Mouse (Mus musculus) MEL (cell line): ENCODE data around the gene Kcnh3. TPM values are rescaled to one million over a fixed set of nuclear protein-coding genes. Genes with fewer than 3 reads are reported as not detected.
A peak's percentile ranks its signal among the peaks of the same experiment; 100 is the strongest.

Experiments used
- DNase-seq: peaks from one replicate; pipeline ENCODE4 v3.0.0; 2011; ENCODE audit warnings: low read depth, low spot score
- H3K27ac ChIP-seq: 2 replicates; pipeline ENCODE4 v1.5.1; 2012; ENCODE audit warnings: low read depth, mild to moderate bottlenecking, control low read depth, low read length, moderate library complexity; ENCODE audit not compliant: control insufficient read depth
- H3K27me3 ChIP-seq, 2 experiments: fragments of 150-350 bp in 1 of 2; sonication (generic) in 1 of 2; 2 replicates each; pipeline ENCODE4 v1.6.1; 2012; ENCODE audit warnings: low read length in 2 of 2, mild to moderate bottlenecking in 2 of 2, improper control_type of control experiment in 1 of 2, moderate library complexity in 1 of 2; ENCODE audit not compliant: insufficient read depth in 2 of 2, control insufficient read depth in 1 of 2
- H3K36me3 ChIP-seq, 2 experiments: 2 replicates each; pipeline ENCODE4 v1.6.1; 2012 to 2014; ENCODE audit warnings: low read length in 2 of 2, improper control_type of control experiment in 1 of 2, inconsistent platforms in 1 of 2, mild to moderate bottlenecking in 1 of 2; ENCODE audit not compliant: insufficient read depth in 2 of 2, control insufficient read depth in 1 of 2
- H3K4me1 ChIP-seq, 2 experiments: fragments of 150-350 bp in 1 of 2; sonication (generic) in 1 of 2; 2 replicates each; pipeline ENCODE4 v1.6.1; 2012; ENCODE audit warnings: low read length in 2 of 2, improper control_type of control experiment in 1 of 2, mild to moderate bottlenecking in 1 of 2; ENCODE audit not compliant: insufficient read depth in 2 of 2, control insufficient read depth in 1 of 2
- H3K4me3 ChIP-seq, 2 experiments: fragments of 150-350 bp in 1 of 2; sonication (generic) in 1 of 2; 2 replicates each; pipeline ENCODE4 v1.5.1; 2012; ENCODE audit warnings: low read depth in 2 of 2, low read length in 2 of 2, mild to moderate bottlenecking in 2 of 2, moderate library complexity in 2 of 2, control low read depth in 1 of 2, improper control_type of control experiment in 1 of 2; ENCODE audit not compliant: control insufficient read depth in 1 of 2, insufficient read depth in 1 of 2
- H3K79me2 ChIP-seq: 2 replicates; pipeline ENCODE4 v1.6.1; 2012; ENCODE audit warnings: mild to moderate bottlenecking, low read length, moderate library complexity; ENCODE audit not compliant: control insufficient read depth, poor library complexity, insufficient read depth
- H3K9ac ChIP-seq: 2 replicates; pipeline ENCODE4 v1.6.1; 2012; ENCODE audit warnings: low read depth, mild to moderate bottlenecking, control low read depth, low read length, moderate library complexity; ENCODE audit not compliant: control insufficient read depth, poor library complexity, severe bottlenecking
- H3K9me3 ChIP-seq: fragments of 150-350 bp; sonication (generic); replicated peaks from 2 replicates; pipeline ENCODE4 v1.6.1; 2012; ENCODE audit warnings: mild to moderate bottlenecking, low read length, improper control_type of control experiment, moderate library complexity; ENCODE audit not compliant: insufficient read depth
- CHD1 ChIP-seq: IDR thresholded peaks from 2 replicates; pipeline ENCODE4 v1.6.1; 2012; ENCODE audit warnings: low read depth, mild to moderate bottlenecking, inconsistent platforms, low read length, improper control_type of control experiment
- CTCF ChIP-seq, 3 experiments: IDR thresholded peaks in 2 of 3; conservative IDR thresholded peaks in 1 of 3; 2 replicates each; pipeline ENCODE4 v1.5.1; 2011 to 2012; ENCODE audit warnings: low read length in 3 of 3, low read depth in 2 of 3, mild to moderate bottlenecking in 2 of 3, improper control_type of control experiment in 1 of 3, inconsistent platforms in 1 of 3, mixed read lengths in 1 of 3, moderate library complexity in 1 of 3; ENCODE audit not compliant: control insufficient read depth in 1 of 3, insufficient read depth in 1 of 3, poor library complexity in 1 of 3, severe bottlenecking in 1 of 3
- ELF1 ChIP-seq: IDR thresholded peaks from 2 replicates; pipeline ENCODE4 v1.6.1; 2014; ENCODE audit warnings: low read depth, mild to moderate bottlenecking, inconsistent platforms, low read length, improper control_type of control experiment, moderate library complexity
- EP300 ChIP-seq, 2 experiments: IDR thresholded peaks; 2 replicates each; pipeline ENCODE4 v1.6.1; 2011; ENCODE audit warnings: improper control_type of control experiment in 2 of 2, low read length in 2 of 2, low read depth in 1 of 2, mild to moderate bottlenecking in 1 of 2
- ETS1 ChIP-seq: IDR thresholded peaks from 2 replicates; pipeline ENCODE4 v1.6.1; 2012; ENCODE audit warnings: low read depth, mild to moderate bottlenecking, inconsistent platforms, low read length, improper control_type of control experiment, moderate library complexity
- KAT2A ChIP-seq: conservative IDR thresholded peaks from 2 replicates; pipeline ENCODE4 v1.6.1; 2012; ENCODE audit warnings: low read depth, low read length, improper control_type of control experiment, inconsistent platforms
- MAFK ChIP-seq: IDR thresholded peaks from 2 replicates; pipeline ENCODE4 v1.6.1; 2011; ENCODE audit warnings: low read depth, mild to moderate bottlenecking, low read length, improper control_type of control experiment, borderline replicate concordance
- MAX ChIP-seq: IDR thresholded peaks from 2 replicates; pipeline ENCODE4 v1.6.1; 2011; ENCODE audit warnings: low read length, improper control_type of control experiment
- MAZ ChIP-seq: IDR thresholded peaks from 2 replicates; pipeline ENCODE4 v1.6.1; 2012; ENCODE audit warnings: low read depth, mild to moderate bottlenecking, inconsistent platforms, low read length, improper control_type of control experiment
- MEF2A ChIP-seq: IDR thresholded peaks from 2 replicates; pipeline ENCODE4 v1.6.1; 2014; ENCODE audit warnings: low read depth, mild to moderate bottlenecking, inconsistent platforms, low read length, improper control_type of control experiment; ENCODE audit not compliant: poor library complexity, insufficient replicate concordance, severe bottlenecking; ENCODE audit errors: extremely low read depth
- MYC ChIP-seq: IDR thresholded peaks from 2 replicates; pipeline ENCODE4 v1.6.1; 2011; ENCODE audit warnings: low read depth, mild to moderate bottlenecking, low read length, improper control_type of control experiment, moderate library complexity
- NELFE ChIP-seq: IDR thresholded peaks from 2 replicates; pipeline ENCODE4 v1.6.1; 2011; ENCODE audit warnings: low read depth, low read length, improper control_type of control experiment
- POLR2AphosphoS5 ChIP-seq: IDR thresholded peaks from 2 replicates; pipeline ENCODE4 v1.6.1; 2012; ENCODE audit warnings: low read depth, borderline replicate concordance, mild to moderate bottlenecking, inconsistent platforms, low read length, moderate library complexity, mixed read lengths
- RAD21 ChIP-seq: IDR thresholded peaks from 2 replicates; pipeline ENCODE4 v1.6.1; 2011; ENCODE audit warnings: mild to moderate bottlenecking, low read depth, low read length, improper control_type of control experiment
- SIN3A ChIP-seq: IDR thresholded peaks from 2 replicates; pipeline ENCODE4 v1.6.1; 2012; ENCODE audit warnings: low read length, improper control_type of control experiment, inconsistent platforms
- SMC3 ChIP-seq: IDR thresholded peaks from 2 replicates; pipeline ENCODE4 v1.6.1; 2011; ENCODE audit warnings: low read depth, low read length, improper control_type of control experiment
- TAL1 ChIP-seq: IDR thresholded peaks from 2 replicates; pipeline ENCODE4 v1.6.1; 2012; ENCODE audit warnings: mild to moderate bottlenecking, inconsistent platforms, low read length, moderate library complexity, mixed read lengths
- TBP ChIP-seq: IDR thresholded peaks from 2 replicates; pipeline ENCODE4 v1.8.0; 2011; ENCODE audit warnings: low read depth, low read length, improper control_type of control experiment
- UBTF ChIP-seq: IDR thresholded peaks from 2 replicates; pipeline ENCODE4 v1.6.1; 2012; ENCODE audit warnings: low read depth, mild to moderate bottlenecking, inconsistent platforms, low read length, improper control_type of control experiment, moderate library complexity, borderline replicate concordance; ENCODE audit not compliant: insufficient read depth
- ZC3H11A ChIP-seq: IDR thresholded peaks from 2 replicates; pipeline ENCODE4 v1.6.1; 2012; ENCODE audit warnings: low read depth, mild to moderate bottlenecking, inconsistent platforms, low read length, improper control_type of control experiment
- polyA plus RNA-seq, 2 experiments: library from polyadenylated mRNA; stranded (reverse) in 1 of 2; unstranded in 1 of 2; fragments of >175 nt in 1 of 2; fragments of >200 nt in 1 of 2; gene quantifications; 2 replicates each; pipeline versions ENCODE4 v1.2.1 to v1.2.4; 2012; ENCODE audit warnings: low replicate concordance in 2 of 2, low read depth in 1 of 2; ENCODE audit not compliant: insufficient read length in 2 of 2, insufficient read depth in 1 of 2, missing spikeins in 1 of 2
- total RNA-seq: library from RNA; depleted of rRNA; stranded (reverse); fragments of 300-350 nt; gene quantifications from 2 replicates; pipeline ENCODE4 v1.2.3, GENCODE M21; 2012

Gene Kcnh3
- total and polyA plus RNA-seq, 3 experiments, result 0.15 to 1.3 TPM; not detected in 1

DNA sequence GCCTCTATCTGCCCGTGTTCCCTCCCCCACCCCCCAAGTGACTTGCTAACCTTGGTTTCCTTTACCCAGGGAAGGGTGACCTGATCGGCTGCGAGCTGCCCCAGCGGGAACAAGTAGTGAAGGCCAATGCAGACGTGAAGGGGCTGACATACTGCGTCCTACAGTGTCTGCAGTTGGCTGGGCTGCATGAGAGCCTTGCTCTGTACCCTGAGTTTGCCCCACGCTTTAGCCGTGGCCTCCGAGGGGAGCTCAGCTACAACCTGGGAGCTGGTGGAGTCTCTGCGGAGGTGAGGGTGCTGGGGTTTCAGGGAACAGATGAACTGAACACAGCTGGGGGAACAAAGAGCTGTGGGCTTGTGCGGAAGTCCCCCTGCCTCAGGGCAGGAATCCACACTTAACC is 13.3 kb downstream of the Kcnh3 start:
- H3K9ac ChIP-seq, result no peak overlapping the region
- no peak for TF ChIP-seq CHD1
- no peak for TF ChIP-seq MAX
- TF ChIP-seq TAL1, result no peak
- TF ChIP-seq EP300 (IDR thresholded peaks at IDR 0.05; ENCODE audit: low read depth in 1 of 2, low read length in 2 of 2), result no peak
- TF ChIP-seq POLR2AphosphoS5, result no peak
- no peak for TF ChIP-seq MAFK
- TF ChIP-seq ELF1, result no peak
- TF ChIP-seq SIN3A, result no peak
- no peak for TF ChIP-seq KAT2A
- TF ChIP-seq ETS1, result no peak
- no peaks in the 10 kb centered on the region; a peak in 1 of 4 replicates for H3K27me3 ChIP-seq
- DNase-seq, result no peak
- no peaks in the 10 kb centered on the region for H3K79me2 ChIP-seq
- H3K4me1 ChIP-seq, result no peaks in the 10 kb centered on the region
- no peaks in the 10 kb centered on the region for H3K36me3 ChIP-seq
- no peaks in the 10 kb centered on the region for H3K9me3 ChIP-seq
- no peak overlapping the region for H3K4me3 ChIP-seq
- H3K27ac ChIP-seq, result no peak overlapping the region

DNA sequence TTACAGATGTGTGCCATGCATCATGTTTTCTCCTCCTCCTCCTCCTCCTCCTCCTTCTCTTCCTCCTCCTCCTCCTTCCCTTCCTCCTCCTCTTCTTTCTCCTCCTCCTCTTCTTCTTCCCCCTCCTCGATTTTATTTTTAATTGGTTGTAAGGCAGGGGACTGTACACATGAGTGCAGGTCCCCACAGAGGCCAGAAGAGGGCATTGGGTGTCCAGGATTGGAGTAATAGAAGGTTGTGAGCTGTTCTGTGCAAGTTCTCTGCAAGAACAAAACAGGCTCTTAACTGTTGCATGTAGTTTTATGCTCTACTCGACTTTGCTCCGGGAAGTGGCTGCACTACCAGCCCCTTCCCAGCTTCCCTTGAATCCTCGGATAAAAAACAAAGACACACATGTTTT is 15.5 kb downstream of the Kcnh3 start:
- Histone ChIP-seq H3K4me3 (no peak overlapping the region), H3K79me2 (no peaks in the 10 kb centered on the region), H3K27ac (no peak overlapping the region), H3K27me3 (no peaks in the 10 kb centered on the region), H3K36me3 (no peaks in the 10 kb centered on the region; a peak in 1 of 4 replicates), H3K9me3 (no peaks in the 10 kb centered on the region), H3K9ac (no peak overlapping the region), H3K4me1 (no peaks in the 10 kb centered on the region)
- TF ChIP-seq MAX (no peak), CTCF (IDR thresholded peaks at IDR 0.05 in 2 of 3, conservative IDR thresholded peaks at IDR 0.05 in 1 of 3; ENCODE audit: control insufficient read depth in 1 of 3, insufficient read depth in 1 of 3, low read depth in 2 of 3, low read length in 3 of 3, poor library complexity in 1 of 3, severe bottlenecking in 1 of 3) (peak; percentile 27 to 52 (median 51); a peak in 4 of 6 replicates), ETS1 (no peak), MYC (no peak), SMC3 (peak; percentile 27; the same call in 1 of the 2 replicates), MAZ (no peak), ELF1 (no peak), MEF2A (no peak), UBTF (no peak), ZC3H11A (0 out of 2 replicates have a peak, but pooled peaks have one; percentile 13), NELFE (no peak), RAD21 (peak; percentile 51), TBP (no peak)
- peak; percentile 48 for DNase-seq
